Mouse (Mus musculus) heart, adult 2 months (tissue): ENCODE results near the gene Smpd1.

Source experiments
- CTCF ChIP-seq: fragments of 200-600 bp; IDR thresholded peaks from 2 replicates; pipeline ENCODE4 v1.8.1; 2022; ENCODE audit warnings: antibody characterized with exemption, mild to moderate bottlenecking, moderate library complexity
- POLR2A ChIP-seq: fragments of 200-500 bp; IDR thresholded peaks from 2 replicates; pipeline ENCODE4 v1.6.1; 2011; ENCODE audit warnings: mild to moderate bottlenecking, low read depth, low read length, control low read depth; ENCODE audit not compliant: insufficient read depth

- no peak for TF ChIP-seq POLR2A
- TF ChIP-seq CTCF: no peak
Measured at GRCm38 (mm10) chr7:105570756-105571155, 16.6 kb downstream of the Smpd1 start.
